Mouse (Mus musculus) skeletal muscle tissue, postnatal 0 days (tissue): ENCODE measurements around the gene Pola2. TPM values are rescaled to one million over a fixed set of nuclear protein-coding genes. Genes with fewer than 3 reads are reported as not detected.

Experiments used
- polyA plus RNA-seq: library from polyadenylated mRNA; unstranded; fragments of >200 nt; fragmentation: Nextera tagmentation; extraction: Ambion mirVana; gene quantifications from 2 replicates; pipeline ENCODE4 v1.2.1, GENCODE M21; 2015

Pola2 gene
- polyA plus RNA-seq, result 24.4 and 25.7 TPM in 2 replicates

DNA sequence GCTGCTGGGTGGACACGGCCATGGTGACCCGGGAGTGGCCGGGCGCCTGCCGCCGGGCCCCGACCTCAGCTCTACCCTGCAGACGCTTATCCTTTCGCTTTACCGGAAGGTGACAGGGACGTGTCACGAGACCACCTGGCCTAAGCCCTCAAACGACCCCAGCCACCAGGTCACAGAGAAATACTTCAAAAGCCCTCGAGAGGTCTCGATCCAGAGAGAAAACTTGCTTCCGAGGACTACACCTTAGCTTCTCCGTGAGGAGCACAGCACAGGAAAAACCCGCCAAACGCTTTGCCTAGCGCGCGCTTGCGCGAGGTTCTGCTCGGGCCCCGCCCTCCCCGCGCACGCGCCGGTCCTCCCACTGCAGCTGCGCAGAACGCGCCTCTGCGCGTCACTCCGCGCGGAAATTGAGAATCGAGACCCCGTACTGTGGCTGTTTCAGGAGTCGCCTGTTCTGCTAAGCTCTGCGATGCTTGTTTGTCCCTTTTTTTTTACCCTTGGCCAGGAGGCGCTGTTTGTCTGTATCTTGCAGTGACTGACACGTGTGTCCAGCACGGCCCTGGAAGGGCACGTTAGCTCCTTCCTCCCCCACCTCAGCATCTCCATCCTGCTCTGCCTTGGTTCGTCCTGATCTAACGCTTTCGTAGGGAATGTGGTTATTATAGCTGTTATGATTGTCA lies at the start of gene Pola2:
Gene Pola2 (minus strand): TSS at position 320 of the 680 bp plus-strand sequence.

DNA sequence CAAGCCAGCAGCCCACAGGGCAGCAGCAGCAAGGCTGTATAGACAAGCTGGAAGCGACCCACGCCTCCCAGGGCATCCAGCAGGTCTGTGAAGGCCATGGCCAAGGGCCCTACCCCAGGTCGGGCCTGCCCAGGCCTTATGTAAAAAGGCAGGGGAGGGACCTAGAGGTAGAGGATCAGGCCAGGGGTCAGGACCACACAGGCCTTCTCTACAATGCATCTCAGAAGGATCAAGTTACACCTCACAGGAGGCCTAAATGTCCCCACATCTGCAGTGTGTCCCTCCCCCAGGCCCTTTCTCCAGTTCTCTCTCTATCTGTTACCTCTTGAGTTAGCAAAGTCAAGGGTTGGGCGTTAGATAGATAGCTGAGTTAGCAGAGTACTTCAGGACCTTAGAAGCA lies 22.0 kb upstream of the Pola2 start, which contains the start of gene Slc22a20:
Gene Slc22a20 (minus strand): TSS at position 101 of the 400 bp plus-strand sequence.

DNA sequence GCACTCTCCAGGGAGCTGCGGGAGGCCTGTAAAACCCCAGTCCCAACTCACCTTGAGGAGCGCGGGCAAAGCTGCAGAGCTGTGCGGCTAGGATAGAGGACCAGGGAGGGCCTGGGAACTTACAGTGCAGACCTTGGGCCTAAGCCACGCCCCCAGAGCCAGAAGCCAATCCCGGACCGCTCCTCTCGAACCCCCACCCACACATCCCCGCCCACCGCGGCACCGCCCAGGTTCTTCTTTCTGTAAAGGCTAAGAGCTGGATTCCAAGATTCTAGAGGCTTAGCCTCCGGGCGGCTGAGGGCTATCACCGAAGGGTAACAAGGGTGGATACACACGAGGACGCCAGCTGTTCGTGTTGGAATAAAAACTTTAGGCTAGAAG lies 39.3 kb downstream of the Pola2 start, which contains the start of gene Cdc42ep2:
Gene Cdc42ep2 (minus strand): TSS at position 104 of the 381 bp plus-strand sequence.

DNA sequence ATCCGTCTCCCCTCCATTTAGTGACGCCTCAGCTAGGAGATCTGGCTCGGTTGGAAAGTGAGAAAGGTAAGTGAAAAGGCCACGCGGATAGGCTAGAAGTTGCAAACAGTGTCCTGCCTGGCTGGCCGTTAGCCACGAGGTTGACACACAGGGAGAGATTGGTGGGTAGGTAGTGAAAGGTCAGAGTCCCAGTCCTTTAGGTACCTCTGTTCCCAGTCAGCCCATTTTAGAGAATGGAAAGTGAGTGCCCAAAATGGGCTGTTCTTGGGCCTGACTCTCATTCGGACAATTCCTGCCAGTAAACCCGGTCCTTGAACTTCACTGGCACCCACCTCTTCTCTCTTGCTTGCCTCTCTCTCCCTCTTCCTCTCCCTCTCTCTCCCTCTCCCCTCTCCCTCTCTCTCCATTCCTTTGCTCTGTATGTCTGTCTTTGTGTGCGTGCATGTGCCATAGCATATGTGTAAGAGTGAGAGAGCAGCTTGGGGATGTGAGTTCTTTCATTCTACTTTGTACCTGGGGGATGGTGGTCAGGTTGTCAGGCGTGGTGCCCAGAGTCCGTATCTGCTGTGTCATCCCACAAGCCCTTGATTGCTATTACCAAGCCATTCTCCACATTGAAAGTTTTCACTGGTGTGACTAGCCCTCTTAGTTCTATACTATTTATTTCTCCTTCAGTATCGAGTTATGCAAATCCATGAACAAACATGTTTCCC lies 50.8 kb downstream of the Pola2 start, which contains the start of gene Dpf2:
Gene Dpf2 (minus strand): TSS at position 4 of the 713 bp plus-strand sequence.

DNA sequence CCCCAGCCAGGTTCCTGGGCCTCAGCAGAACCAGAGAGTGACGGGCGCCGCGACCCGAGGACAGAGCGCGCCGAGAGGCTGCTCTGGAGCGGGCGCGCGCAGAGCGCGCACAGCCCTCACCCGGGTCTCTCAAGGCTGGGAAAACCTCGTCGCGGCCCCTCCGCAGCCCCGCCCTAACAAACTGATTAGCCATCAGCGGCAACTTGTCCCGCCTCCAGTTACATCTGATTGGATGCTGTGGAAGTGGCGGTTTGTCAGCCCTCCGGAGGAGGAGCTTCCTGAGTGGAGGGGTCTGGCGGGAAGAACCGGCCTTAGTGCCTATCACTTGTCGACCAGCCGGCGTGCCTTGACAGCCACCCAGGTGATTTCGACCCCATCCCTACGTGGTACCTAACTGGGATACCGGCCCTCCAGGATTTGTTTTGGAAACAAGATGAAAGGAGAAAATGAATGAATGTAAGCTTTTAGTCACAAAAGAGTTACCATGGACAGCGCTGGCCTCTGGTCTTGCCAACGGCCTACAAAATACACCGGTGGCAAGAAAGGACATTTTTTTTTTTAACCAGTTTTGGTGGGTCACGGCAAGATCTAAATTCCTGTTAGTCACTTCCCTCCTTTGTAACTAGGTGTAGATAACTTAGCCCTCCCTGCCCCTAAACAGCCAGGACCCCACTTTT lies 69.9 kb downstream of the Pola2 start, which contains the start of gene Tigd3:
Gene Tigd3 (minus strand): TSS at position 148 of the 677 bp plus-strand sequence.

Other genes with a start within 250 kb of the Pola2 start
- gene Ehbp1l1, start 237.9 kb downstream of the Pola2 start, polyA plus RNA-seq, result 133 and 144 TPM in 2 replicates
- 85.5 and 88.0 TPM in 2 replicates for gene Fam89b, start 234.5 kb downstream of the Pola2 start, polyA plus RNA-seq
- 20.1 and 31.1 TPM in 2 replicates for gene Ltbp3, start 223.3 kb downstream of the Pola2 start, polyA plus RNA-seq
- gene Scyl1, start 192.8 kb downstream of the Pola2 start, polyA plus RNA-seq, result 57.0 and 57.9 TPM in 2 replicates
- 7.9 and 9.9 TPM in 2 replicates for gene Frmd8, start 88.9 kb downstream of the Pola2 start, polyA plus RNA-seq
- 2.9 and 4.3 TPM in 2 replicates for gene Slc25a45, start 86.4 kb downstream of the Pola2 start, polyA plus RNA-seq
- gene Tigd3, start 70.1 kb downstream of the Pola2 start, polyA plus RNA-seq, result 1.1 and 1.3 TPM in 2 replicates
- 63.6 and 64.0 TPM in 2 replicates for gene Dpf2, start 51.2 kb downstream of the Pola2 start, polyA plus RNA-seq
- gene Cdc42ep2, start 39.4 kb downstream of the Pola2 start, polyA plus RNA-seq, result 19.1 and 20.6 TPM in 2 replicates
- 0.10 TPM in 1 of 2 replicates, not detected in the other for gene Slc22a20, start 21.9 kb upstream of the Pola2 start, polyA plus RNA-seq
- 12.3 and 14.7 TPM in 2 replicates for gene Capn1, start 51.7 kb upstream of the Pola2 start, polyA plus RNA-seq
- gene Syvn1, start 82.4 kb upstream of the Pola2 start, polyA plus RNA-seq, result 14.2 and 18.7 TPM in 2 replicates
- gene Mrpl49, start 93.6 kb upstream of the Pola2 start, polyA plus RNA-seq, result 44.8 and 52.0 TPM in 2 replicates
- gene Fau, start 93.6 kb upstream of the Pola2 start, polyA plus RNA-seq, result 518 and 572 TPM in 2 replicates
- 26.3 and 30.6 TPM in 2 replicates for gene Znhit2, start 97.0 kb upstream of the Pola2 start, polyA plus RNA-seq
- 34.1 and 41.6 TPM in 2 replicates for gene Tm7sf2, start 104.2 kb upstream of the Pola2 start, polyA plus RNA-seq
- 30.0 and 31.2 TPM in 2 replicates for gene Vps51, start 113.0 kb upstream of the Pola2 start, polyA plus RNA-seq
- not detected in 2 replicates for gene Tmem262, start 115.8 kb upstream of the Pola2 start, polyA plus RNA-seq
- gene Gm28374, start 118.1 kb upstream of the Pola2 start, polyA plus RNA-seq, result 0.35 and 0.45 TPM in 2 replicates
- 31.9 and 37.9 TPM in 2 replicates for gene Zfpl1, start 120.8 kb upstream of the Pola2 start, polyA plus RNA-seq
- 6.3 and 7.4 TPM in 2 replicates for gene Cdca5, start 120.8 kb upstream of the Pola2 start, polyA plus RNA-seq
- not detected in 2 replicates for gene AC131692.1, start 130.2 kb upstream of the Pola2 start, polyA plus RNA-seq
- gene Naaladl1, start 141.6 kb upstream of the Pola2 start, polyA plus RNA-seq, result 0.06 and 0.17 TPM in 2 replicates
- gene Sac3d1, start 154.4 kb upstream of the Pola2 start, polyA plus RNA-seq, result 27.7 and 29.1 TPM in 2 replicates
- 19.0 and 19.4 TPM in 2 replicates for gene Snx15, start 164.1 kb upstream of the Pola2 start, polyA plus RNA-seq
- 0.27 and 0.34 TPM in 2 replicates for gene Batf2, start 176.8 kb upstream of the Pola2 start, polyA plus RNA-seq
- gene Arl2, start 177.3 kb upstream of the Pola2 start, polyA plus RNA-seq, result 103 and 109 TPM in 2 replicates
- gene Majin, start 220.2 kb upstream of the Pola2 start, polyA plus RNA-seq, result not detected in 2 replicates